Mouse (Mus musculus) layer of hippocampus, adult 6 months (tissue): Measurements from ENCODE around the gene Kdelr1. TPM values are rescaled to one million over a fixed set of nuclear protein-coding genes. Genes with fewer than 3 reads are reported as not detected.

Experiments
- long read RNA-seq, 2 experiments: library from polyadenylated mRNA; unstranded; transcript quantifications; one replicate each; pipeline ENCODE4 v2.0.0; 2019 to 2020
- polyA plus RNA-seq: library from polyadenylated mRNA; unstranded; fragments of <200 nt; fragmentation: Nextera tagmentation; gene quantifications from 2 replicates; pipeline ENCODE4 v1.2.3, GENCODE M21; 2021

Kdelr1 gene
- 44.4 and 48.6 TPM in 2 replicates for polyA plus RNA-seq
- long read RNA-seq, experiment 1, transcript Kdelr1-201 (5 exons, 1,599 nt): major isoform, 61 of 76 reads
- long read RNA-seq, experiment 1, partial matches to known transcripts: 6 of 76 reads
- long read RNA-seq, experiment 1, other reads (novel, unspliced or antisense): 2 of 76 reads
- long read RNA-seq, experiment 2, transcript Kdelr1-201 (5 exons, 1,599 nt): major isoform, 21 of 29 reads
- long read RNA-seq, experiment 2, partial matches to known transcripts: 1 of 29 reads
- long read RNA-seq, experiment 2, other reads (novel, unspliced or antisense): 4 of 29 reads

GRCm38 (mm10) chr7:45872624-45873023 is at the start of gene Kdelr1:
Kdelr1 (plus strand) TSS chr7:45872772.

GRCm38 (mm10) chr7:45824598-45824997 is 48.0 kb upstream of the Kdelr1 start, which contains the start of gene Kcnj14:
Kcnj14 (minus strand) TSS chr7:45824782.

GRCm38 (mm10) chr7:45830427-45831127 is 42.0 kb upstream of the Kdelr1 start, which contains the start of gene Grwd1:
Grwd1 (minus strand) TSS chr7:45830944.

DNA sequence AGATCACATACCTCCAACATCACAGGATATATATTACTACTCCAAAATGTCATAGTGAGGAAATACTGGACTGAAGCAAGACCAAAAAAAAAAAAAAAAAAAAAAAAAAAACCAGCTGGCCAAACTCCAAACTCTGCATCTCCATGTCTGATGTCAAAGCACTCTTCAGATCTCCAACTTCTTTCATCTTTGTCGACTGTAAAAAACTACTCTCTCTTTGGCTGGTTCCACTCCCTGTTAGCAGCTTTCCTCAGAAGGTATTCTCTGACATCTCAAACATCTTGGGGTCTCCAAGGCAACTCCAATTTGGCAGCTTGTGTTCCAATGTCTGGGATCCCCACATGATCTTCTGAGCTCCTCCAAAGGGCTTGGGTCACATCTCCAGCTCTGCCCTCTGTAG is 5.7 kb downstream of the Kdelr1 start, which contains the start of gene Grin2d:
Grin2d (minus strand) TSS at position 101 of the 400 bp plus-strand sequence.

GRCm38 (mm10) chr7:45896517-45897257 is 24.1 kb downstream of the Kdelr1 start, which contains the start of the genes Syngr4 and Tmem143:
Syngr4 (minus strand) TSS chr7:45896714.
Tmem143 (plus strand) TSS chr7:45896941.

GRCm38 (mm10) chr7:45921242-45921621 is 48.7 kb downstream of the Kdelr1 start, which contains the start of gene Emp3:
Emp3 (minus strand) TSS chr7:45921404.

DNA sequence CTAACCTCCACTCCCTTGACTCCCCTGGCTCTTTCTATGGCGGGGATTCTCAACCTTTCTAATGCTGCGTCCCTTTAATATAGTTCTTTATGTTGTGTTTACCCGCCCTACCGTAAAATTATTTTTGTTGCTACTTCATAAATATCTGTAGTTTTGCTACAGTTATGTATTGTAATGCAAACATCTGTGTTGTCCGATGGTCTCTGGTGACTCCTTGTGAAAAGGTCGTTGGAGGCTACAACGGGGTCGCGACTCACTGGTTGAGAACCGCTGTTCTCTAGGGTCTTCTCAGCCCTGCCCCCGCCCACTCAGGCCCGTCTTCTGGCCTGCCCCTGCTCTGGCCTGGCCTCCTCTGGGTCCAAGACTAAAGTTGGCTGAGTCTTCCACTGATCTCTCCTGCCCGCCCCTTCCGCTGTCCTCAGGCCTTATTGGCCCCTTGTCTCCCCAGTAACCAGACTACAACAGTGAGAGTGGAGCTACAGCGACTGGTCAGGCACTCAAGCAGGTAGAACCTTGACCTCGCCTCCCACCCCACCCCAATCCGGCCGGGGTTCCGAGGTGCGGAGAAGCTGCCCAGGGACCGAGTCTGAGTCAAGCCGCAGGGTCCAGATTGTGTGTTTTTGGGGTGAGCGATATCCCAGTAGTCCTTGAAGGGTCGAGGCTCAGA is 51.3 kb downstream of the Kdelr1 start, which contains the start of gene Ccdc114:
Ccdc114 (plus strand) TSS at position 311 of the 667 bp plus-strand sequence.

Other genes with a start within 250 kb of the Kdelr1 start
- gene Rasip1, start 245.3 kb upstream of the Kdelr1 start, polyA plus RNA-seq: 2.3 and 3.1 TPM in 2 replicates
- gene Mamstr, start 232.8 kb upstream of the Kdelr1 start, polyA plus RNA-seq: 1.1 and 1.2 TPM in 2 replicates
- gene Fut2, start 206.4 kb upstream of the Kdelr1 start, polyA plus RNA-seq: 0.10 and 0.16 TPM in 2 replicates
- 5.2 and 6.6 TPM in 2 replicates for gene Ntn5, start 188.8 kb upstream of the Kdelr1 start, polyA plus RNA-seq
- 0.15 and 0.36 TPM in 2 replicates for gene Sec1, start 178.4 kb upstream of the Kdelr1 start, polyA plus RNA-seq
- 39.6 and 49.9 TPM in 2 replicates for gene Car11, start 172.9 kb upstream of the Kdelr1 start, polyA plus RNA-seq
- 49.2 and 52.8 TPM in 2 replicates for gene Dbp, start 167.7 kb upstream of the Kdelr1 start, polyA plus RNA-seq
- gene Rpl18, start 157.3 kb upstream of the Kdelr1 start, polyA plus RNA-seq: 357 and 361 TPM in 2 replicates
- 5.5 and 6.1 TPM in 2 replicates for gene Sphk2, start 154.8 kb upstream of the Kdelr1 start, polyA plus RNA-seq
- gene Fam83e, start 151.6 kb upstream of the Kdelr1 start, polyA plus RNA-seq: 0.09 TPM in 1 of 2 replicates, not detected in the other
- gene Spaca4, start 147.0 kb upstream of the Kdelr1 start, polyA plus RNA-seq: not detected in 2 replicates
- 6.9 and 9.4 TPM in 2 replicates for gene Lmtk3, start 89.0 kb upstream of the Kdelr1 start, polyA plus RNA-seq
- 20.6 and 22.7 TPM in 2 replicates for gene Sult2b1, start 88.1 kb upstream of the Kdelr1 start, polyA plus RNA-seq
- gene Cyth2, start 58.2 kb upstream of the Kdelr1 start, polyA plus RNA-seq: 135 and 136 TPM in 2 replicates
- gene Kcnj14, start 48.0 kb upstream of the Kdelr1 start, polyA plus RNA-seq: 1.5 and 2.2 TPM in 2 replicates
- gene Grwd1, start 41.8 kb upstream of the Kdelr1 start, polyA plus RNA-seq: 23.8 and 25.5 TPM in 2 replicates
- 0.59 and 0.88 TPM in 2 replicates for gene Grin2d, start 5.6 kb downstream of the Kdelr1 start, polyA plus RNA-seq
- gene Syngr4, start 23.9 kb downstream of the Kdelr1 start, polyA plus RNA-seq: not detected in 2 replicates
- 2.6 and 3.3 TPM in 2 replicates for gene Tmem143, start 24.2 kb downstream of the Kdelr1 start, polyA plus RNA-seq
- gene Emp3, start 48.6 kb downstream of the Kdelr1 start, polyA plus RNA-seq: 6.8 and 8.2 TPM in 2 replicates
- gene Ccdc114, start 51.3 kb downstream of the Kdelr1 start, polyA plus RNA-seq: 1.2 and 2.6 TPM in 2 replicates
- gene Abcc6, start 157.5 kb downstream of the Kdelr1 start, polyA plus RNA-seq: 0.10 and 0.13 TPM in 2 replicates
- 21.3 and 22.8 TPM in 2 replicates for gene Nomo1, start 160.9 kb downstream of the Kdelr1 start, polyA plus RNA-seq
- gene Kcnj11, start 228.0 kb downstream of the Kdelr1 start, polyA plus RNA-seq: 4.6 and 4.7 TPM in 2 replicates